Mouse (Mus musculus) kidney, adult 2 months (tissue): ENCODE measurements at regions not wholly inside any gene's neighbourhood (a gene's known extent, or its start where the extent isn't known, plus 50 kb on each side); places are given as distances from the start of the nearest gene placed in this dataset.

ENCODE experiments used
- CTCF ChIP-seq: fragments of 200-500 bp; conservative IDR thresholded peaks from 2 replicates; pipeline ENCODE4 v1.5.1; 2011; ENCODE audit warnings: low read depth, mild to moderate bottlenecking, control low read depth, low read length, moderate library complexity, mixed read lengths; ENCODE audit not compliant: insufficient read depth, insufficient read length
- POLR2A ChIP-seq: fragments of 200-500 bp; IDR thresholded peaks from one replicate; pipeline ENCODE4 v1.6.1; 2011; ENCODE audit warnings: low read depth, low read length, control low read depth

- TF ChIP-seq CTCF, result no peak
- TF ChIP-seq POLR2A, result no peak
These were observed 119.2 kb downstream of the Utp6 start for GRCm38 (mm10) chr11:79843021-79843420.
